Mouse (Mus musculus) hematopoietic stem cell, adult 5-6 weeks (primary cell): ENCODE measurements around the gene Ulk3. TPM values are rescaled to one million over a fixed set of nuclear protein-coding genes. Genes with fewer than 3 reads are reported as not detected.
A peak's percentile ranks its signal among the peaks of the same experiment; 100 is the strongest.

Source experiments
- ATAC-seq, 2 experiments: fragments of 125-278 bp in 1 of 2; replicated peaks in 1 of 2; 2 replicates each; pipeline ENCODE4 v1.8.0; 2016 to 2017; ENCODE audit warnings: inconsistent platforms in 2 of 2, mild to moderate bottlenecking in 2 of 2, moderate number of reproducible peaks in 2 of 2, low read depth in 1 of 2, moderate TSS enrichment in 1 of 2; ENCODE audit not compliant: low FRiP score in 2 of 2, poor library complexity in 2 of 2, severe bottlenecking in 2 of 2, insufficient read depth in 1 of 2, low TSS enrichment in 1 of 2
- total RNA-seq: library from RNA; stranded (forward); fragments of 172-1452, 232-1000 nt; gene quantifications from 2 replicates; pipeline ENCODE4 v1.2.3, GENCODE M21; 2017

Gene Ulk3
- total RNA-seq: 2.8 and 5.0 TPM in 2 replicates

DNA sequence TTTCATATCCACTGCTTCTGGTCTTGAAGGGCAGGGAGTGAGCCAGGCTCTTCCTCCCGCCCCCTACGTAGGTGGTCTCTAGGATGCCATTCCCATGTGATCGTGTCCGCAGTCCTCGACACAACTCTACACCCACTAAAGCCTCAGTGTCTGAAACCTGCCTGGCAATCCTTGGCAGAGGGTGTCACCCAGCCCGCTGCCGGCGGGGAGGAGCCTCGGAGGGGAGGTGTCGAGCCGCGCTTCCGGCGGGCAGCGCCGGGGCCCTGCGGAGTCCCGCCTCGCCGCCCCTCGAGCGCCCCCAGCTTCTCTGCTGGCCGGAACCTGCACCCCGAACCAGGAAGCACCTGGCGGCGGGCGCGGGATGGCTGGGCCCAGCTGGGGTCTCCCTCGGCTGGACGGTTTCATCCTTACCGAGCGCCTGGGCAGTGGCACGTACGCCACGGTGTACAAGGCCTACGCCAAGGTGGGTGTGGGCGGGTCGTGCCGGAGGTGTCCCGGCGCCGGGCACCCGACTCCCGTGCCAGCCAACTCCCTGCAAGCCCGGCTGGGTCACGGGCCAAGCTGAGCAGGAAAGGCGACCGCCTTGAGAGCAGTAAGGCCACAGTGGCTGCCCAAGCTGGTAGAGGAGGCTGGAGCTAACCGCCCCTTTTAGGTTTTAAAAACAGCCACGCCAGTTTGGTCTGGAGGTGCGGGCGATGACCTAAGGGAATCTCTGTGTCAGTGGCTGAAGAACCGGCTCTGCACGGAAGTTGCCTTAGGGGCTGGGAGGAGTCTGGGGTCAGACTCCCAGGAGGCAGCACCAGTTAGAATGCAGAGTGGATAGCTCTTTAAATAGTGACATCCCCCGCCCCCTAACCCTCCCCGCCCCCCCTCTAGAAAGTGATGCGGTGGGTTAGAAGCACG lies at the start of gene Ulk3:
Gene Ulk3, plus strand, starts transcription at position 229 of the 903 bp plus-strand sequence.
- ATAC-seq: peak; percentile 74 to 78

DNA sequence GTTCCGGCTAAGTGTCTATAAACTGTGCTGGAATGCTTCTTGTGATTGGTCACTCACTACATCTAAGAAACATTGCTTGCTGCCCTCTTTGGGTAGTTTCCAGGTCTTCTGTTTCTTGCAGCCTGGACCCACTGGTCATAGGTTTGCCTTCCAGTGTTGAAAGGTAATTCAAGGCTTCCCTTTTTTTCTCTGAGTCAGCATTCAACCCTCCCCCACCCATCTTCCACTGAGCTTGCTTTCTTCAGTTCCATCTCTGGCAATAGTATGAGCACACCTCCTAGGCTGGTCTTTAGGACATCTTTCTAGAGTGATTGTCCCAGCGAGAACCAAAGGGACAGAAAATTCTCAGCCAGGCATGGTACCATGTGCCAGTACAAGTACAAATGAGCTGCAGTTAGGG lies 49.7 kb upstream of the Ulk3 start:
- no peak for ATAC-seq

DNA sequence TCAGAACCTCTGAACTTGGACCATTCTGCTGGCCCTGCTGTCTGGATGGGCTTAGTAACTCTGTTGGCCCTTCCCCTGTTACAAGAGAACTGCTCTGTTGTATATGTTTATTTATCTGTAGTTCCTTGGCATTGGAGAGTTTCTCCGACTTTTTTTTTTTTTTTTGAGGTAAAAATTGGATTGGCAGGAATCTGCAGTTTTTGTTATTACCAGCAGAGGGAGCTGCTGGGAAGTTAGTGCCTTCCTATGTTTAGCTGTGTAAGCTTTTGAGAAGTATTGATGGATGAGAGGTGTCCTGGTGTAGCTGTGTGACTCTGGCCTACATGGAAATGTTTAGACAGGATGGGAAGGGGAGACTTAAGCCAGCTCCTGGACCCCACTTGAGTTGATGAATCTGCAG lies 47.9 kb upstream of the Ulk3 start:
- no peak for ATAC-seq

DNA sequence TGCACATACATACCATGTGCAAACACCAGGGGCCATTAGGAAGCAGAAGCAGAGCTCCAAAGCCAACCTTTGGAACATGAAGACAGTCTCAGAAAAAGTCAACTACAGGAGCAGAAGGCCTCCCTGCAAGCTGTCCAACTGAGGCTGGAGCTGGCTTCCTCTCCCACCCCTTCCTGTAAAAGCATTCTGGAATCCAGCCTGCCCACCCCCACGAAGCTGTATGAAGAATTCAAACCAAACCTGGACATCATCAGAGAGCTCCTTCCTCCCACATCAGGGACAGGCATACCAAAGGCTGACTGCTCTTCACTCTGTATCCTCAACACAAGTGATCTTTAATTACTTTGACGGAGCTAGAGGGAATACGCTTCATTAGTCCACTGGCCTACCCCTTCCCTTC lies 45.3 kb upstream of the Ulk3 start:
- no peak for ATAC-seq

DNA sequence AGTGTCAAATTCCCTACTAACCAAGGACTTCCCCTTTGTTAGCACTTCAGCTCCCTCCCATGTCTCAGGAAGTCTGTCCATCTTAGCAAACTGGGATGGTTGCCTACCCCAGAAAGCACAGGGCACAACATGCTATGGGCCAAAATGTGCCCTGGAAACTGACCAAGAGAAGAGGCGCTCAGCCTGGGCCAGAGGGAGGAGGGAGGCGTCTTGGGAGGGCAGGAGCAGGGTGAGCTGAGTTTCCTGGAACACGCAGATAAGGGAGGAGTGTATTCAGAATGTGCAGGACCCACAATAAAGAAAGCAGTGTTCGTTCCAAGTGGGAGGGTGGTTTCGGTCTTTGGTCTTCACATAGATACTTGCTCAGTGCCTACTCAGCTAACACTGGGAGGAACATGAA lies 42.0 kb upstream of the Ulk3 start:
- no peak for ATAC-seq

DNA sequence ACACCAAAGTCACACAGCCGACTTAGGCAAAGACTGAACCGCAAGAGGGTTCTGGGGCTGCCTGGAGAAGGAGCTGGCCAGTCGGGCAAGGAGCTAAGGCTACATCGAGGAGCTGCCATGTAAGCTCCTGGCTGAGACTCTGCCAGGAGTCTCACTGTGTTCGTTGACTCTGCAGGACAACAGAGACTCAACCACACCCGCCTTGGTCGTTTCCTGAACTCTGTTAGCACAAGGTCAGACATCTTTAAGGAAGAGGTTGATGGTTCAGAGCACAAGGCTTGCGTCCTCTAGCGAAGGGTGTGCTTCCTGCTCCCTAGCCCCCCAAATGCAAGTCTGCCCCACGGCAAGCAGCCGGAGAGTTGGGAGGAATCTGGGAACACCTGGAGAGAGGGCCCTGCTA lies 41.4 kb upstream of the Ulk3 start:
- ATAC-seq: no peak

DNA sequence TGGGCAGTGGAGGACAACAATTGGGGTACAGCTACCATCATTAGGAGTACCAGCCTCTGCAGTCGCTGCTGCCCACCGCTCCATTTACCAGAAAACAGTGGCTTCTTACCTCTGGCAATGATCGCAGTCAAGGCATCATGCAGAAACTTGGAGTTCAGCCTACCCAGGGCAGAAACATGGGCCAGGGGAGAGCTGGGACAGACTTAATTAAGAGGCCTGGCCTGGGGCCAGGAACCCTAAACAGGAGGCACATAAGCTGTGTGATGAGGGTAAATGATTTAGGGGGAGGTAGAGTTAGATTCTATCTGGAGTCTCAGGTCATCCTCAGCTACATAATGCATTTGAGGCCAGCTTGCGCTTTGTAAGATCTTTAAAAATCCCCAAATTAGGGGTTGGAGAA lies 40.1 kb upstream of the Ulk3 start:
- no peak for ATAC-seq

DNA sequence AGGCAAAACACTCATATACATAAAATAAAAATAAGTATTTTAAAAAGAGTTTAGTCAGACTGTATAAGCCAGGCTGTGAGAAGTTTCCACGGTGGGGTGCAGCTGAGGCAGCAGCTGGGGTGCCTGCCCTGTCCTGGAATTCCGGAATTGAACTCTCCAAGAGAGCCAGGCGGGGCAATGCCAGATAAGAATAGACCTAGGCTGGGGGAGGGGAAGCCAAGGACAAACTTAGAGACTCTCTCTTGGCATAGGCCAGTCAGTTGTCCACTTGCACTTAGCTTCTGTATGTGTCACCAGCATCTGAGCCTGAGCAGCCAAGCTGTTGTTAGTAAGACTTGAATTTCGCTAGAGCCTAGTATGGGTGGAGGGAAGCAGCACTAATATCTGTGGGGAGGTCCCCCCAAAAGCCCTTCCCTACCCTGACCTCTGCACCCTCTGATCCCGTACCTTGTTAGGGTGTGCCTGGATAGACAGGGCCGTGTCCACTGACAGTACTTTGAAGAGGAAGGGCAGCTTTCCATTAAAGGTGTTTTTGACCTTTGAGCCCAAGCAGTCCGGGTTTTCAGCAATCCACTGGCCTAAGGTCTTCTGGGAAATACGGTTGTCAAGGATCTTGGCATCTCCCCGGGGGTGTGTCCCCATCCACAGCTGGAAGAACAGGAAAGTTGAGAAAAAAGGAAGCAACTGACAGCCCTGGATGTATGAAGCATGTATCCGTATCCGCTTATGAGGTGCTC lies 39.0 kb upstream of the Ulk3 start:
- ATAC-seq: no peak

DNA sequence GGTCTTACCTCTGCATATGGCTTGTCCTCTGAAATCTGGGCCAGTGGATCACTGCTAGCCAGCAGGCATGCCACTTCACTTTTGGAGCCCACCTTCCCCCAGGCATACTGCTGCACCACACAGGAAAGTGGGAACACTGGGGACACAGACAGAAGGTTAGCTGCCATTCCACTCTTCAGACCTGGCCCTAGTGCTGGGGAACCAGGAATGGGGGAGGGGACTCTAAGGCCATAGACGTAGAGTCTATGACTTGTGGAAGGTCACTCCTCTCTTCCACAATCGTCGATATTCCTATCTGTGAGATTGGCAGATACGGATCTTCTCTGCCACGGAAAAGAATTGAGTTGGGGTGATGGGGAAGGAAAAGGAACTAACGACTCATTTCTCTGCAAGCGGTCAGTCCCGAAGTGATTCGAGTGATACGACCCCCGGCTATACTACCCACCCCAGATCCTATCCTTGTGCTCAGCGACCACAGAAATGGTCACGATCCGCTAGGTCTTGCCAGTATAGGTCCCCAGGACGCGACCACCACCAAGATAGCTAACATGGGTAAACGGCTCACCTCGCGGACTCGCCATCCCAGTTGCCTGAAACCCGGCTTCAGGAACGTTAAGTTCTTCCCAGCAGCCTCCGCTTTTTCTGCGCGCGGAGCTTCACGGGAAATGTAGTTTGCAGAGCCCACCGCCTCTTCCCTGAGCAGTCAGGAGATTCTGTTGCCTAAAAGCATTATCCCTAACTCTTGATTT lies 36.9 kb upstream of the Ulk3 start, which contains the start of gene Mpi:
Gene Mpi, minus strand, starts transcription at position 625 of the 749 bp plus-strand sequence.
- peak; percentile 62 to 69; a peak in 3 of 4 replicates for ATAC-seq

DNA sequence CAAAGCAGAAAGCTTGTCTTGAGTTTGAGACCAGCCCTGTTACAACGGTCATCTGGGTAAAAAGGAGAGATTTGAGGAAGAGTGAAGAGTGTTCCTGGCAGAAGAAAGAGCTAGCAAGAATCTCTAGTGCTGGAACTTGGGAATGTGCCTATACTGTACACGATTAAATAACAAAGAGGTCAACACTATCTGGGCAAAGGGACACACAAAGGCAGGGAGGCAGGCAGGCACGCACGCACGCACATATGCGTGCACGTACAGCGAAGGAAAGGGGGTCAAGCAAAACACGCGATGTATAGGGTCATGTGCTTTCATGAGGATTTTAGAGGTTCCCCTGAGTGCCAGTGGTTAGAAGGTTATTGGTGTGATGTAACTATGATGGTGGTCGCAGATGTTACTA lies 36.1 kb upstream of the Ulk3 start:
- ATAC-seq: no peak

DNA sequence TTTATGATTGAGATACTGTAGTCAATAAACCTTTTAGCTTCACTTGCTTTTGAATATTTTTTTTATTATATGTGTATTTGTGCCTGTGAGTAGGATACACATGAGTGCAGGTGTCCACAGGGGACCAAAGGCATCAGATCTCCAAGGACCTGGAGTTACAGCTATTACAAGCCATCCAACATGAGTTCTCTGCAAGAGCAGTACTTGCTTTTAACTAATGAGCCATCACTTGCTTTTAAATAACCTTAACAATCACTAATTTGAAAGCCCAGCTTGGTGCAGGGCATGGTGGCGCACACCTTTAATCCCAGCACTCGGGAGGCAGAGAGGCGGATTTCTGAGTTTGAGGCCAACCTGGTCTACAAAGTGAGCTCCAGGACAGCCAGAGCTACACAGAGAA lies 34.5 kb upstream of the Ulk3 start:
- no peak for ATAC-seq

DNA sequence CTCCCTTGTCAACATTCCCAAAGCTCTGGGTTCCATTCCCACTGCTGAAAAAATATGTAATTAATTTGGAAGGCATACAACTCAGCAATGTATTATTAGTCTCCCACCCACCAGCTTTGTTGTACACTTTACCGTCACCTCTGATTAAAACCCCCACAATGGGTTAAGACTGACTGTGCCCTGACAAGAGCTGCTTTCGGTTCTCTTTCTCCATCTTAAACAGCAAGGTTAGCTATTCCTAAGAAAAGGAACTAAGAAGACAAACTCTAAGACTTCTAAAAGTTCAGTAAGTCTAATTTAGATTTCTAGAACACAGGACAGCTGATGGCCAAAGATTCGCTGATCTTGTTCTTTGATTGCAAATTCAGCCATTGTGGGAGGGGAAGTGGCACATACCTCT lies 32.0 kb upstream of the Ulk3 start:
- no peak for ATAC-seq

DNA sequence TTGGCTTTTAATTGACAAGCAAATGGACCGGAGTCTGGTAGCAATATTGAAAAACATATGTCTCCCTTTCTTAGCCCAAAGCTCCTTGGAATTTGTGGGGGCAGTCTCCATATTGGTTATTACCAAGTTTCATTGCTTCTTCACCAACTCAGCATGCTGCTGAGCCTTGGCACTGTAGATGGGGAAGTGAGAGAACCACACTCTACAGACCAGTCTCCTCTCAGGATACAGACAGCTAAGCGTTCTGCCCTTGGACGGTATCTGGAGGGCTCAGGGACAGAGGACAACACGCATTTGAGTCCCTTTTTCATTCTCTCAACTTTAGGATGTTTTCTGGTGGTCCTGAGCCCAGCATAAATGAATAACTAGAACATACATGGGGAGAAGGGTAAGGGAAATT lies 30.6 kb upstream of the Ulk3 start:
- ATAC-seq: no peak

DNA sequence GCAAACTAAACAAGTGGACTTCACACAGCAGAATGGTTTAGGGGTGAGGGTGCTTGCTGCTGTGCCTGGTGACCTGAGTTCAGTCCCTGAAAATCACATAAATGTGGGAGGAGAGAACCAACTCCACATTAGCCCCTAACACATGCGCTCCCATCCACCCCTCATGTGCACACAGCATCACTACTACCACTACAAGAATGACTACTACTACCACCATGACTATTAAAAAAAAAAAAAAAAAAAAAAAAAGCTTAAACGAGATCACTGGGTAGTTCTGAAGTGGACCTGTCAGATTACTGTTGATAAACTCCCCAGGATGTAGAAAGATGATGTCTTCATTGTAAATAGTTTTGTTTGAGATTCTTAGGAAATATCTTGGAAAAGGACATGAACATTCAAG lies 29.7 kb upstream of the Ulk3 start:
- ATAC-seq: no peak

DNA sequence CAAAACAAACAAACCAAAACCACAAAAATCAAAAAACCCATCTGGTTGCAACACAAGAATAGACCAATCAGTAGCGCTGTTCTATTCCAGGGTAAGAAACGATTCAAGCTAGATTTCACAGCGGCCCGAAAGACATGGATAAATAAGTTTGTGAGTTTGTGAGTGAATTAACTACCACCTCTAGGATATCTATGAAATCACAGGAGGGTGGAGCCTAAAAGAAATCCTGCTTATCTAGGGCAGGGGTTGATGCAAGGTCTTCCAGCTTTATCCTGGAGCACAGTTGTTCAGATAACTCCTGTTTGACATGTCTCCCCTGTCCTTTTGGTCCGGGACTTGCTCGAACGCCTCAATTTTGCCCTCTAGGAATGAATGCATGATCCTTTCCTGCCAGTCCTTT lies 29.0 kb upstream of the Ulk3 start:
- ATAC-seq: no peak

DNA sequence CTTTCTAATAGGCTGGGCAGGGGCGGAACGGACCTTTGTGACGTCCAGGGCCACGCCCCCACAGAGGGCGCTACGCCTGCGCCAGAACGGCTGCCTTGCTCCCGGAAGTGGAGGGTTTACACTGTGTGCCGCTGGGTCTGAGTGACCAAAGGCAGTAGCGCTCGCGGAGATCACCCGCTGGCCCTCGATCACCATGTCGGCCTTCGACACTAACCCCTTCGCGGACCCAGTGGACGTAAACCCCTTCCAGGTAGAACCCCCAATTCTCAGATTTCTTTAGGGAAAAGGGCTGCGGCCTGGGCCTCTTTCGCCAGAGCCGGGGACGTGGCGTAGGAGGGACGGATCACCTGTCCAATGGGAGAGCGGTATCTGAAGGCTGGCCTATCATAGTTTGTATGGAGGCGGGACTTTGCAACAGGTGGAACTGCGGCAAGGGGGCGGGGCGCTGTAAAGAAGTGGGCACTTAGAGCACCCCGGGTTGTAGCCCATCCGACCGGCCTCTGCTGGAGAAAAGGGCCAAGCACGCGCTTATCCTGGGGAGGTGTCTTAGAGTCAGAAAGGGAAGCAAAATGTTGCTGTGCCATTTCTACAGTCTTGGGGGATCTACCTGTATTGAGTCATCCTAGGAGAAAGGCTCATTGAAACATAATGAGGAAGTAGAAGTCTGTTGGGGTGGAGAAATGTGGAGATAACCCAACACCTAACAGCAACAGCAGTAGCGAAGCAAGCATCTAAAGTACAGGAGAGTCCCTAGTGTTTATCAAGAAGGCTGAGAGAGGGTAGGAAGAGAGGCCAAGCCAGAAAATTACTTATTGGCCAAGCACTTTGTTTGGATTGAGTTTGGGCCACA lies 28.2 kb upstream of the Ulk3 start, which contains the start of gene Scamp2:
Gene Scamp2, plus strand, starts transcription at position 83 of the 850 bp plus-strand sequence.
- ATAC-seq: peak; percentile 92 to 96

DNA sequence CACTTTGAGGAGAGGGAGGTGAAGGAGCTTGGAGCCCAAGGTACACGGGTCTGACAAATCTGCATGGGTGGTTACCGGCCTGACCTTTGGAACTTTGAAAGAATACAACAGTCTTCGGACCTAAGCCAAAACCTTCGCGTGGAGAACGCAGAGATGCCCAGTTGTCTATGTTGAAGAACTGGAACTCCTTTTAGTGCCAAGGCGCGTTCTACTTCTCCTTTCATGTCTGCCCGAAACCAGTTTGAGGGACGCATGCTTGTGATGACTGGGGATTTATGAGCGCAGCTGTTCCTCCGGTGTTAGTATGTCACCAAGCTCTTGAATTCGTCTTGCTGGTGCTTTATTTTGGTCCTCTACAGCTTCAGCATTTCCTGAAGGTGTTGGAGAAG lies 27.5 kb upstream of the Ulk3 start:
- no peak for ATAC-seq
